ENCODE assay signal across 8 mouse cellular contexts in the genomic region with DNA sequence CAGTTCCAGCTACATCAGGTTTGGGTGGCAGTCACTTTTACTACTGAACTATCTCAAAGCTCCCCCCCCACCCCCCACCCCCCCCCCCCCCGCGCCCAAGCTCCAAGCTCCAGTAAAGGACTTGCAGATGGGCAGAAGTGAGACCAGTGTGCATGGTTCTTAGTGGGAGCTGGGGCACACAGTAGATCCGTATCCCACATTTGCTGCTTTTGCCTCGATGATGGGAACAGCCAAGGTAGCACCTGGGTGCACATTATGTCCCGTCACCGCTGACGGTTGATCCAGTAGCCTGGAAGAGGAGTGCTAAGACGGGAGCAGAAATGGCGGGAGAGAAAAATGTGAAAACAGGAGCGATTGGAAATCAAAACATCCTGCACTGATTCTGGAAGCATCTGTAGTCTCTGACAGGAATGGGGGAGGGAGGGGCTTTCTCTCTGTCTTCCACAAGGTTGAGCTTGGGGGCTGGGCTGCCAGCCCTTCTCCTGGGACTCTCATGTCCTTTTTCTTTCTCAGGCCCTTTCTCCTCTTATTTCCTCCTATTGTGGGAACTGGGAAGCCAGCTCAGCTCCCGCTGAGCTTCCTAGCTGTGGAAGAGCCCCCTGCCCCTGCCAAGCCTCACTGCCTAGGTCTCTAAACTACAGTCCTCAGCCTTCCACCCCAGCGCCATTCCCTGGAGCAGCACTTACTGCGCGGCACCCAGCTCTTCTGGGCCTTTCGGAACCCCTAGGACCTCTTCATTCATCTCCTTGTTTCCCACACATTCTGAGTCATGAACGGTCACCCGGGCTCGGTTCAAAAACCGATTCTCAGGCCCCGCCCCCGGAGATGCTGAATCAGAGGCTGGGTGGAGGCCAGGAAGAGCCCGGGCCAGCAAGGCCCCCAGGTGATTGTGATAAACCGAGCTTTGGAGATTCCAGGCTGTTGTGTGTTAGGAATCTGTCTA. TPM values are rescaled to one million over a fixed set of nuclear protein-coding genes. Genes with fewer than 3 reads are reported as not detected.
DNase-seq lines count a peak whose midpoint lies in the region; ATAC-seq and TF ChIP-seq lines count a peak whose summit lies in the region.

No protein-coding gene starts in this region.

- H3K9ac ChIP-seq in hindbrain, postnatal 0 days (replicated peaks; ENCODE audit: low read length), result peak overlapping the region; percentile 53
- H3K9ac ChIP-seq in liver, embryonic 13.5 days, result no peak overlapping the region
- H3K9ac ChIP-seq in neural tube, embryonic 15.5 days (replicated peaks), result peak overlapping the region; percentile 50

- H3K27me3 ChIP-seq in hindbrain, postnatal 0 days (ENCODE audit: insufficient read depth, low read length), result no peaks in the 10 kb centered on the region
- no peaks in the 10 kb centered on the region for H3K27me3 ChIP-seq in liver, embryonic 13.5 days
- H3K27me3 ChIP-seq in neural tube, embryonic 15.5 days (replicated peaks), result no peaks in the 10 kb centered on the region

- H3K36me3 ChIP-seq in hindbrain, postnatal 0 days (ENCODE audit: insufficient read depth, low read length), result no peaks in the 10 kb centered on the region
- no peaks in the 10 kb centered on the region for H3K36me3 ChIP-seq in liver, embryonic 13.5 days
- H3K36me3 ChIP-seq in neural tube, embryonic 15.5 days, result no peaks in the 10 kb centered on the region

- no peak for TF ChIP-seq CTCF in hindbrain, postnatal 0 days (IDR thresholded peaks at IDR 0.05; ENCODE audit: low read depth)

- ATAC-seq in hindbrain, postnatal 0 days, result peak; percentile 56
- ATAC-seq in liver, embryonic 13.5 days (ENCODE audit: low read depth), result peak; percentile 29; the same call in 1 of the 2 replicates
- peak; percentile 76 for ATAC-seq in neural tube, embryonic 15.5 days (ENCODE audit: low FRiP score)

- peak overlapping the region; percentile 68 for H3K27ac ChIP-seq in hindbrain, postnatal 0 days
- H3K27ac ChIP-seq in liver, embryonic 13.5 days, result no peak overlapping the region
- H3K27ac ChIP-seq in neural tube, embryonic 15.5 days (replicated peaks), result peak overlapping the region; percentile 76

- WGBS in hindbrain, postnatal 0 days, result 3% methylated on average over 22 of the region's 23 CpGs
- WGBS in liver, embryonic 13.5 days (ENCODE audit: insufficient replicate concordance), result 5% methylated on average over 23 of the region's 23 CpGs
- 3% methylated on average over 22 of the region's 23 CpGs for WGBS in neural tube, embryonic 15.5 days

- no peaks in the 10 kb centered on the region for H3K9me3 ChIP-seq in hindbrain, postnatal 0 days (ENCODE audit: low read length)
- H3K9me3 ChIP-seq in liver, embryonic 13.5 days (replicated peaks), result no peaks in the 10 kb centered on the region
- no peaks in the 10 kb centered on the region for H3K9me3 ChIP-seq in neural tube, embryonic 15.5 days (replicated peaks)

- peak overlapping the region; percentile 44 for H3K4me3 ChIP-seq in hindbrain, postnatal 0 days (ENCODE audit: low read length)
- H3K4me3 ChIP-seq in liver, embryonic 13.5 days (replicated peaks), result peak overlapping the region; percentile 19; the same call in 1 of the 2 replicates
- H3K4me3 ChIP-seq in neural tube, embryonic 15.5 days (replicated peaks), result peak overlapping the region; percentile 40

- peak overlapping the region; percentile 81 for H3K4me2 ChIP-seq in hindbrain, postnatal 0 days (ENCODE audit: low read depth, low read length)
- H3K4me2 ChIP-seq in liver, embryonic 13.5 days, result peak overlapping the region; percentile 48
- H3K4me2 ChIP-seq in neural tube, embryonic 15.5 days, result peak overlapping the region; percentile 67

- H3K4me1 ChIP-seq in hindbrain, postnatal 0 days (ENCODE audit: insufficient read depth, low read length), result peaks cover 6% of the 10 kb centered on the region; the same call in 1 of the 2 replicates
- H3K4me1 ChIP-seq in liver, embryonic 13.5 days (replicated peaks), result peaks cover 8% of the 10 kb centered on the region
- peaks cover 14% of the 10 kb centered on the region for H3K4me1 ChIP-seq in neural tube, embryonic 15.5 days

- DNase-seq in layer of hippocampus, postnatal 36 days, result peak; percentile 18 to 27
- no peak for DNase-seq in layer of hippocampus, adult 8-10 months (ENCODE audit: low spot score in 2 of 2)
- peak; percentile 57 to 66 for DNase-seq in cerebellum, postnatal 14 days
- peak; percentile 16 for DNase-seq in gastrocnemius, postnatal 25 days
- DNase-seq in hindbrain, postnatal 0 days (ENCODE audit: low spot score), result peak; percentile 57
- no peak for DNase-seq in liver, embryonic 13.5 days
- no peak for DNase-seq in natural killer cell, adult 2 months (ENCODE audit: low spot score in 2 of 2)

RNA-seq across cellular contexts. Expression of gene Nhsl1, which starts 10.6 kb away (rescaled TPM):
- 10 to 100 TPM; 46.7 to 53.1 TPM for total RNA-seq in layer of hippocampus, postnatal 36 days (2021)
- total RNA-seq in layer of hippocampus, adult 8-10 months (2022), result 10 to 100 TPM; 40.7 to 45.2 (median 41.2) TPM
- 1 to 10 TPM; 5.7 to 6.0 TPM for total RNA-seq in gastrocnemius, postnatal 25 days (2021)
- 29.6 and 38.9 TPM in 2 replicates for total RNA-seq in hindbrain, postnatal 0 days (2014; rRNA removed)
- 11.9 and 12.0 TPM in 2 replicates for polyA plus RNA-seq in hindbrain, postnatal 0 days (2015; fragmentation: Nextera tagmentation; extraction: Ambion mirVana)
- polyA plus RNA-seq in liver, embryonic 13.5 days (2015; fragmentation: Nextera tagmentation; extraction: Ambion mirVana), result 0.50 and 0.52 TPM in 2 replicates
- 13.1 and 13.3 TPM in 2 replicates for polyA plus RNA-seq in neural tube, embryonic 15.5 days (2015; fragmentation: Nextera tagmentation; extraction: Ambion mirVana)

Comparison
In these comparisons a context has a peak if more than half of its experiments do, and no peak if none do; other contexts are left out.
1. DNase-seq: peak in layer of hippocampus, postnatal 36 days (2 of 2), cerebellum, postnatal 14 days (2 of 2), gastrocnemius, postnatal 25 days (single experiment) and hindbrain, postnatal 0 days (single experiment); none in layer of hippocampus, adult 8-10 months (0 of 2), liver, embryonic 13.5 days (single experiment) and natural killer cell, adult 2 months (0 of 2).
2. Peak in every context shown above with its lines, with median percentiles within 50 percentile points of each other: ATAC-seq, H3K4me2 ChIP-seq and H3K4me3 ChIP-seq.